Mouse (Mus musculus) thymus, postnatal 36 days (tissue): ENCODE data around the gene Pcbp4.

ENCODE experiments used
- DNase-seq, 2 experiments: peaks; one replicate each; pipeline ENCODE4 v3.0.0; 2022; ENCODE audit warnings: mixed read lengths in 2 of 2

The Pcbp4 gene

DNA sequence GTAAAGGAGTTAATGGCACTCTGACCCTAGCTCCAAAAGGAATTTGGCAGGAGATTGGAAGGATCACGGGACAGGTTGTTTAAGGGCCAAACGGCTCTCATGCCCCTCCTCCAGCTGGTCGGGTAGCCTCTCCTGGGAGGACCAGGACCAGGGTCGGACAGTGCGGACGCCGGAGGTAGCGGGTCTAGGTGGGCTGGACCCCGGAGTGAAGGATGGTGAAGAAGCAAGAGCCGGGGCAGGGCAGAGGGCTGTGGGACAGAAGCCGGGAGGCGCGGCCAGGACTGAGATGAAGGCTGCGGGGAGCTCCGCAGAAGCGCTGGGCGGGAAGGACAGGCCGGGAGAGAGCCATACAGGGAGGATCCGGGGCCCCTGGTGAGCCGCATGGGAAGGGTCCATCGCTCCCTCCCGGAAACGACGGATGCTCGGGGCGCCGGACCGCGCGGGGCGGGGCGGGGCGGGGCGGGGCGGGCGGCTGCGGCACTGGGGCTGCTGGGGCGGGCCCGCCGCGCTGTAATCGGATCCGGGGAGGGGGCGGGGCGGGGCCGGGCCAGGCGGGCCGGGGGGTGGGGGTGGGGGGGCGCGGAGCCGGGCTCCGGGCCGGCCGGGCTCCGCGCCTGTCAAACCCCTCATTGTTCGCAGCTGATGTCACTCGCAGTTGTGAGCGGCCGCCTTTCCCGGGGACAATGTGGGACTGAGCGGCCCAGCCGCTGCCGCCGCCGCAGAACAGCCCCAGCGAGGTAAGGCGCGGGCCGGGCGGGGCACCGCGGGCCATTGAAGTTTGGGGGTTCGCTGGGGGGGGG, at the start of gene Pcbp4:
Gene Pcbp4, plus strand, starts transcription at position 21 of the 800 bp plus-strand sequence.
- peak; percentile 38 to 46 for DNase-seq

DNA sequence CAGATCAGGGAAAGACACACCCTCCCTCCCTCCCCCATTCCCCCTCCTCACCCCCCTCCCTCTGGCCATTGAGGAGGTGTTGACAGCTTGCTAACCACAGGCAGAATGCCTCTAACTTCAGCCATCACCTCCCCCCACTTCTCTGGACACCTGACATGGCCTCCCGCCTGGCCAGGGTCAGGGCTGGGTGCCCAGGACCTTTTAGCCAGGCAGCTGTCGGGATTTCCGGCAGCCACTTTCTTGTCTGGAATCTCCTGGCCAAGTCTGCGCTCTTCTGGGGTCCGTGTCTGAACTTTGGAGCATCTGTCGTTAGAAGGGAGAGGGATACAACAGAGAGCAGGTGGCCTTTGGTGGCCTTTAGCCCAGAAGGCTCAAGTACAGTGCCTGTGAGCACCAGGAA, 47.8 kb upstream of the Pcbp4 start:
- no peak for DNase-seq

DNA sequence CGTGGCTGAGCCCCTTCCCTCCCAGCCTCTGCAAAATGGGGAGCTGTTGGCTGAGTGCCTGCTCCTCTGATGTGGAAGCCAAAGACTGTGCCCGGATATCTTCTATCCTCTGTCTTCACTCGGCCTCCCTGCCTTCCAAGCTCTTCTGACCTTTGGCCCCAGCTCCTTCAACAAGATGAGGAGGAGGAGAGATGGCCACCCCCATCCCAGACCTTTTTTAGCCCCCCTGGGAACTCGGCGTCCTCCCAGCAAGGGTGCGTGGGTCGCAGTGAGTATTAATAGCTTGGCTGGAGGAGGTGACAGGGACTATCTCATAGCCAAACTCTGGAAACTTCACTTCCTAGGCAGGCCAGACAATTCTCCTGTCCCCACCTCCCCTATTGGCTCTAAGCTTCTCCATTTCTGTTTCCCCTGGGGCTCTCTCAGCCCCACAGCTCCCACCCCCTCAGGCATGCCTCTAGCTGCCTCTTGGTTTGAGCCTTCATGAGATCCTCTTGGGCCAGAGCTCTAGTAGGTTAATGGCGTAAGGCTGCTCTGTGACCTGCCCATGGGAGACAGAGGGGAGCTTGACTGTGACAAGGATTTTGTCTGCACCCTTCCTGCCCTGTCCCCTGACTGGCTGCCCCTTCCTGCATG, 46.5 kb upstream of the Pcbp4 start:
- no peak for DNase-seq

DNA sequence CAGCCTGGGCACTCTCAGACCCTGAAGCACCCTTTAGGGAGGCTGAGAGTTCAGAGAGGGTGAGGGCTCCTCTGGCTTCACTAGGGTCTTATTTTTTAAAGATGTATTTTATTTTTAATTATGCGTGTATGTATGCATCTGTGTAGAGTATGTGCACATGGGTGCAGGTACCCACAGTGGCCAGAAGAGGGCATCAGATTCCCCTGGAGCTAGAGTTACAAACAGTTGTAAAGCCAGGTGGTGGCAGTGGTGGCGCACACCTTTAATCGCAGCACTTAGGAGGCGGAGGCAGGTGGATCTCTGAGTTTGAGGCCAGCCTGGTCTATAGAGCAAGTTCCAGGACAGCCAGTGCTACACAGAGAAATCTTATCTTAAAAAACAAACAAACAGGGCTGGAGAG, 44.0 kb upstream of the Pcbp4 start:
- no peak for DNase-seq

DNA sequence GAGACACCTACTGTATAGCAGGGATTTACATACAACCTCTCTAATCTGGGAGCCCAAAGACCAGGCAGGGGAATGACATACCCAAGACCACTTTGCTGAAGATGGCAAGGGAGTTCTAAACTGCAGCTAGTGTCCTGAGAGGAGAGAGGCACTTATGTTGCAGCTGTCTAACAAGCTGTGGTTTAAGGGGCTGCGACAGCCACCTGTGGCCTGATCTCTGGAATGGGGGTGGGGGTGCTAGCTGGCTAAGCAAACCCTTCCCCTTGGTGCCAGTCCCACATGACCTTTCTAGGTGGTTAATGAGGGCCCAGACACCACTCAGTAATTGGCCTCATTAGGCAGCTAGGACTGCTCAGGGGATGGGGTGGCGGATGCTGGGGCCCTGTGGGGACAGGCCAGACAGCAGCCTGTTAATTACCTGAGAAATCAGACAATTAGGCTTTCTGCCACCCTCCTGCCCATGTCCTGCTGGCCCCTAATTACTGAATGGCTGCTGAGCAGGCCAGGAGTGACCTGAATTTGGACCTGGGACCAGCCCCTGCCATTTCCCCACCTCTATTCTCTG, 42.9 kb upstream of the Pcbp4 start:
- DNase-seq: no peak

DNA sequence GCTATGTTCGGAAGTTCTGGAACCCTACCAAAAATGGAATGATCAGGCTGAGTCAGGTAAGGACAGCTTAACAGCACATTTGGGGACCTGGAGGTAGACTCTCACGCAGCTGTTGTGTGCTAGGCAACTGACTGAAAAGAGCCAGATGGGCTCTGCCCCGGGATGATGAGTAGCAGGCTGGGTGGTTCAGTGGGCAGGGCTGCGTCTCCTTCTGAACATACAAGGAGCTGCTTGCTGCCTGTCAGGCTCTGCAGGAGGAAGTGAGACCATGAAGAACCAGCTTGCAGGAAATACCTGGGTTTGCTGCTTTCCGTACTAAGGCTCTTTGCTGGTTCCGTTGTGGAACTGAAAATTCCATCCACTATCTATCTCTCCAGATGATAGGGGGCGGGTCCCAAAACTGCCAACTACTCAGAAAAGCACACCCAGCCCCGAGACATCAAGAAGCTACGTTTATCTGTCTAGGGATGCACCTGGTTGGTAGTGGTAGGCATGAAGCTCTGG, 41.9 kb upstream of the Pcbp4 start:
- no peak for DNase-seq

DNA sequence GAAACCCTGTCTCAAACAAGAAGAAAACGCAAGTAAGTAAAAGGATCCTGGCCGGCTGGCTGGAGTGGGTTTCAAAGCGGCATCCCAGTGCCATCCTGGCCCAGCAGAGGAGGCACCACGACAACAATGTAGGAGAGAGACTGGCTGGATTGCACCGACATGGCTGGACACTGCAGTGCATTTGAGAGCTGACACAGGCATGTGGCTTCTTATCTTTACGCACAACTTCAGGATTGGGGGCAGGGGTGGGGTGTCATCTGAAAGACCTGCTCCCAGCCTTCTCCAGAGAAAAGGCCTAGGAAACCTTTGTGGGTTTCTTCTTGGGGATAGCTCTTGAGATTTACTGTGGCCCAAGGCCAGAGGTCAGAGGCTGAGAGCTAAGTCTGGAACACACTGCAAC, 41.4 kb upstream of the Pcbp4 start:
- no peak for DNase-seq

DNA sequence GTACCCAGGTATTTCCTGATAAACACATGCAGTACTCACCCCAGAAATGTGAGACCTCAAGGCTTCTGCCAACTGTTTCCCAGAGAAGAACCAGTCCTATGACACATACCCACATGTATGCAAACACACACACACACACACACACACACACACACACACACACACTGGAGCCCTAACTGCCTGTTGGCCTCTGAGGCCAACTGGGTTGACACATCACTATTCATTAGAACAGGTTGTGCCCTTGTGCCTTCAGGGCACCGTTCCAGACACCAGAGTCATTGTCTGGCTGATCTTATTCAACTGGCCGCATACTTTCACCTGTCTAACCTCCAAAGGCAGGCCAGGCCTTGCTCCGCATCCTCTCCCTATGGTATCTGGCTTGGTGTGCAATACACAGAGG, 40.9 kb upstream of the Pcbp4 start:
- DNase-seq: no peak

DNA sequence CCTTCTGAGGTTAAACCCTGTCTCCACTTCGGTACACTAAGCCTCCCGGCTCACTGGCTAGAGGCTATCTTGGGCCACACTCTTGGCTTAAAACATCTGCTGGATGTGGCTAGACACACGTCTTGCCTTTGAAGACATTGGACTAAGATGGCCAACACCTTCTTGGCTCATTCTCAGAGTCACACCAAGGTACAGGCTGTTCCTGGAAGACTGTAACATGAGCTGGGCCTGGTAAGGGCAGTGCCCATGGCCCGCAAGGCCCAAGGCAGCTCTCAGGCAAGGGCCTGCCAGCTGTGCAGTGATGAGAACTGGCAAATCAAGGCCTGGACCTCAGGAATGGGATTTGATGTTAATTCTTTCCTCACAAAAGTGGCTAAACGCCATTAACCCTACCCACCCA, 39.5 kb upstream of the Pcbp4 start:
- DNase-seq: no peak

DNA sequence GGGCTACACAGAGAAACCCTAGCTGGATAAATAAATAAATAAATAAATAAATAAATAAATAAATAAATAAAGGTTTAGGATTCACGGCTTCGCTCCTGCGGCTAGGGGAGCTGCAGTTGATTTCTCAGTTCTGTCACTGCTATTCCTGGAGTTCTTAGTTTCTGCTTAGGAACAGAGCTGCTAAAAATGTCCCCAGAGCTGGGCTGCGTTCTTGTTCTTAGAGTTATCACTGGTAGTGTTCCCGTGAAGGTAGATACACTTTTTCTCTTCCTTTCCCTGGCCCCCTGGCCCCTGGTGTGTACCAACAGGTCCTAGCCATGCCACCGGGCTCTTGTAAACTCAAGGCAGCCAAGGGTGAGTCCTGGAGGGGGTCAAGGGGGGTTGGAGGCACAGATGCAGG, 36.3 kb upstream of the Pcbp4 start:
- no peak for DNase-seq

DNA sequence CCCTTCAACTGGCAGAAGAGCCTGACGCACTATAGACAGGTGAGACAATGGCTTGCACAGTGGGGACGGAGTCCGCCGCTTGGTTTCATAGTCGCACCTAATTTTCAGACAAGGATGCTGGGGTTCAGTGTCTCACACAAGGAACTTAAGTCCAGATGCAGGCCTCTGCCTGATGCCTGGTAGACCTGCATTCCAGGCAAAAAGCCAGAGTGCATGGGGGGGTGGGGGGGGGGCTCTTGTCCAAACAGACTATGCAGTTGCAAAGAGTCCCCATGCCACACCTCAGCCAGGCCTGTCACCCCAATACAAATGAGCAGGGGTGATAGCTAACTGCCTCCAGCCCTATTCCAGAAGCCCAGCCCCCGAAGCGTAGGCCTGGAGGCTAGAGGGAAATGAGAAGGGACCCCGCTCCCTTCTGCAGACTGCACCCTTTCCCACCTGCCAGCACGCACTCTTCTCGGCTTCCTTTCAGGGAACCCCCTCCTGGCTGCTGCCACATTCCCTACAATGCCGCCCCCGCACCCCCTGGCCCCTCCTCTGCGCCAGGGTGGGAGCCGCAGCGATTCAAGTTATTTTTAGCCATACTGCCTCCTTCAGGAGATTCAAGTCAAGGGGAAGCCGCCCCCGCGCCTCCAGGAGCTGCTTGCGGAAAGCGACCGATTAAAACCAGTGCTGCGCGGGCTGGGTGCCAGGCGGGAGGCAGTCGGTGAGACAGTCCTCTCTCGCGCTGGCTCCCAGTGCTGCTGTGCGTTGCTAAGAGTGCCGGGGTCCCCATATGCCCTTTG, 35.1 kb upstream of the Pcbp4 start:
- DNase-seq: peak; percentile 53 to 64

DNA sequence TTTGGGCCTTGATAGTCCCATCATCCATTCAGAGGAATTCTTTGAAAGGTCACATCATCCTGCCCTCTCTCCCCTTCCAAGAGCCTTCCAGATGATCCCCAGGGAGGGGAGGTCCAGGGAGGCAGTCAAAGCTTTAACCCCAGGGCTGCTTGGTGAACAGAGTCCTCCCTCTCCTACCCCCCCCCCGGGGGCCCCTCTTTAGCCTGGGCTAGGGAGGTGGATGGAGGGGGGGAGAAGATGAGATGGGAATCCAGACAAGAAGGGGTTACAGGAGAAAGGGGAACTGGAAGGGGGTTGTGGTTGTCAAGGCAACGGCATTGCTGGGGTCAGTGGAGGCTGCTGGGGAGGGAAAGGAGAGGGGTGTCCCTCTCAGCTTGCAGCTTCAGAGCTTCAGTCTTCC, 32.5 kb upstream of the Pcbp4 start:
- DNase-seq: no peak

DNA sequence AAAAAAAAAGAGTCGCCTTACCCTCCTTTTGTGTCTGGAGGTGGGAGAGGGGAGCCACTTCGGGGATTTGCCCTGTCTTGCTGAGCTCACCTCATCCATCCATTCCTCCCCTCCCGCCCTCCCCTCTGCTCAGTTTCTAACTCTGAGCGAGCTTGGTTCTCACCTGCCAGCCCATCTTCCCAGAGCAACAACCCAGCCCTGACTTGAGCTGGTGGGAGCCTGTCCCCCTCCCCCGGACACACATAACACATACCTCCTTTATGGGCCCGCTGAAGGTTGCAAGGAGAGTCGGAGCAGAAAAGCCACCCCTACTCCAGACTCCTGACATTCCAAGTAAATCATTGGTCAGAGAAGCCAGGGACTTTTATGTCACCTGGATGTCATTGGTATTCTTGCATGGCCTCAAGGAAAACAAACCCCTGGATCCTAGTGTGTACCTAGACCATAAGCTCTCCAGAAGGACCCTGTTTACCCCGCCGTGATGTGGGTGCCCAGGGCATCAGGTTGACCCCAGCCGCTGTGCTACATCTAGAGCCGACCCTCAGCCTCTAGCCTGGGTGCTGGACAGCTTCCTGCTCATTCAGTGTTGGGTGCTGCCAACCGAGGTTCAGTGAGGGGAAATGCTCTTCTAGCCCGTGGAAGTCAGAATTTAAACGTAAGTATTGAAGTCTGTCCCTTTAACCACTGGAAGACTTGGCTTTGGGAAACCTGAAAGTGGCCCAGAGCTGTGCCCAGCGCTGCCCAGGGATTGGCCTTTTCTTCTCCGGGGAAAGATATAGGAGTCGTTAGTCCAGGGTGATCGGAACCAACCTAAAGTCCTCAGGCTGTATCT, 31.8 kb upstream of the Pcbp4 start:
- DNase-seq: no peak

DNA sequence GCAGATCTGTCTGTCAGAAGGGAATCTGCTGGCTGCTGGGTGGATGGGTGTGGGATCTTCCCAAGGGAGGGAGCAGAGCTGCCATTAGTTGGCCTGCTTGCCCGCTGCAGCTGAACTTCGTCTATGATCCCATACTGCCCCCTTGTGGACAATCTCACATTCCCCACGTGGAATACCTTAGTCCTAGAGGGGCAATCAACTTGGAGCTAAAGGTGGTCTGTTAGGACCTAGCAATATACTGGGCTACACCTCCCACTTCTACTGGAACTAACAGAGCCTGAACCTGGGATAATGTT, 31.3 kb upstream of the Pcbp4 start:
- peak; percentile 70 to 76 for DNase-seq

DNA sequence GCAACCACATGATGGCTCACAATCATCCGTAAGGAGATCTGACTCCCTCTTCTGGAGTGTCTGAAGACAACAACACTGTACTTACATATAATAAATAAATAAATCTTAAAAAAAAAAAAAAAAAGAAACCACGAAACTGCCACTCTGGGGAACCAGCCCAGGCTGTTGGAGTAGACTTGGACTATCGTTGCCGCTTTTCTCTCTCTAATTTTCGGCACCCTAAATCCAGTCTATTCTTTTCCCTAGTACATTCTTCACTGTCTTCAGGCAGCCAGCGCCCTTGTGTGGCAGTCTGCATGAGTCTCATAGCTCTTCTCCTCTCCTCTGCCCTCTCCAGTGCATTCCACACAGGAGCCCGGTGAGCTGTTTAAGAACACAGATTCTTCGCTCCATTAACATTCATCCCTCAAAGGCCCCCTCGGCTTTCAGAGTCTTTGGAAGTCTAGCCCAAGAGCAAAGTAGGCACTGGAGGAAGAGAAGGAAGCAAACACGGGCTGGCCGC, 24.3 kb upstream of the Pcbp4 start:
- no peak for DNase-seq

DNA sequence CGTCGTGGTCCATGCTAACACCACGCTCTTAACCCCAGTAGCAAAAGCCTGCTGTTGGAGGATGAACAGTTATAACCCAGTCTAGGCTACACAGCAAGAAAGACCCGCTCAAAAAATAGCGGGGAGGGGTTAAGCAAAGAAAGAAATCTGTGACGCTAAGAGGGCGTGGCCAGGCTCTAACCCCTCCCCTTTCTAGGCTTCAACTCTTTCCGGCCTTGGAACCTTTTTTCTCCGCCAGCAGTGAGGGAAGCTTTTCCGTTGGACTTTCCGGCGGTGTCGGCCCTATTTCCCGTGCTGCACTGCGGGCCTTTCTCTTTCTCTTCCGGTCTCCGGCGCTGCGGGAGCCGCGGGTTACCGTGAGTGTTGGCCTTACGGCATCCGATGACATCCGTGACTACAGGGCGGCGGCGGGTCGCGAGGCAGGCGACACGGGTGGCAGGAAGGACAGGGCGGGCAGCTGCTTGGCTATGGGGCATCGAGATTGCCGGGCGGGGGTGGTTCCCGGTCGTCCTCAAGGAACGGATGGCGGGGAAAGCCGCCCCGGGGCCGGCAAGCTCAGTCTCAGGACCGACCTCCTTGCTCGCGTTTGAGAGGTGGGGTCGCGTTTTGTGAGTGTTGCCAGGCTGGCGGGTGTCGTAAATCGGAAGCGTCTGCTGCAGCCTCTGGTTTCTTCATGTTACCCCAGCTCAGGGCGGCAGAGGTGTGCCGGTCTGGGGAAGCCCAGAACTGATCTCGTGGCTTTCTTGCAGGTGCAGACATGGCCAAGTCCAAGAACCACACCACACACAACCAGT, 23.7 kb upstream of the Pcbp4 start, which contains the start of gene Rpl29:
Gene Rpl29, plus strand, starts transcription at position 234 of the 794 bp plus-strand sequence.
- peak; percentile 93 to 94 for DNase-seq

DNA sequence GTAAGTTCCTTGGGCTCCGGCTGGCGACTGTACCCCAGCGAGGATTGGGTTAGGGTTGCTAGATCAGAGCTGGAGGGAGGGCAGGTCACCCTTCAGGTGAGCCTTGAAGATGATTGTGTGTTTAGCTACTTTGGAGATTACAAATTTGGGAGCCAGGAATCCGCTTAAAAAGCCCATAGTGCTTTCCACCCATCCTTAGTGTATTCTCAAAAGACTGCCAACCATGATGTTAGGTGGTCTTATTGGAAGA, 23.2 kb upstream of the Pcbp4 start:
- DNase-seq: no peak

DNA sequence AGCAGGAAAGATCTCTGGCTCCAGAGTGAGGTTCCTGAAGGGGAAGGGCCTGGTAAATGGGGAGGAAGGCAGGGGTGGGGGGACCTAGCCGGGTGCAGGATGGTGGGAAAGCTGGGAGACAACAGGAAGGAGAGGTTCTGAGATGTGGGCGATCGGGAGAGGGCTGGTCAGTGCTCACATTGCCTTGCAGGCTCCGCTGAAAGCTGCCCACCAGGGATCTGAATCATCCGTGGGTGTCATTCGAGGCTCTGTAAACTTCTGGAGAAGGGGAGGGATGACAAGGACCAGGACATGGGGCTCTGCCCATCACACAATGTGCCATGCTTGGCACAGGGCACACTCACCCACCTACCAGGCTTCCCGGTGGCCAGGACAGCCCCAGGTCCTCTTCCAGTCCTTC, 19.7 kb upstream of the Pcbp4 start:
- no peak for DNase-seq

DNA sequence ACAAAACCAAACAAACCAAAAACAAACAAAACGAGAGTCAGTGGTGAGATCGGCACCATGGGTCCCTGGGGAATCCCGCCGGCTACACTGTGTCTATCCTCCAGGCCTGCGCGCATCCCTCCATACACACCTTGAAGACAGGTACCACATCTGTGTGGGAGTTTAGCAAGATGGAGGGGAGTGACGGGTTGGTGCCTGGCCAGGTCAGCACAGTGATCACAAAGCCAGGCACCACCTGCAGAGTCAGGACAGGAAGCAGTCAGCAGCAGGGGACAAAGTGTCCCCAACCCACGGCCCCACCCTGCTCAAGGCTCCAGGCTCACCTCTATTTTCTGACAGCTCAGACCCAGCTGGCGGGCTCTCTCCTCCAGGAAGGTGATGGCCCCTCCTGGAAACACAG, 16.5 kb upstream of the Pcbp4 start:
- no peak for DNase-seq

DNA sequence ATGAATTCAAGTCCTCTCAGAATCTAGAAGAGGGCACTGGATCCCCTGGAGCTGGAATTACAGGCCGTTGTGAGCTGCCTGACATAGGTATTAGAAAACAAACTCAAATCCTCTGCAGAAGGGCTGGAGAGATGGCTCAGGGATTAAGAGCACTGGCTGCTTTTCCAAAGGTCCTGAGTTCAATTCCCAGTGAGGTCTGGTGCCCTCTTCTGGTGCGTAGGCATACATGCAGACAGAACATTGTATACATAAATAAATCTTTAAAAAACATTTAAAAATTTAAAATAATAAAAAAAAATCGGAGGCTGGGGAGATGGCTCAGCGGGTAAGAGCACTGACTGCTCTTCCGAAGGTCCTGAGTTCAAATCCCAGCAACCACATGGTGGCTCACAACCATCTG, 10.4 kb upstream of the Pcbp4 start:
- DNase-seq: no peak

DNA sequence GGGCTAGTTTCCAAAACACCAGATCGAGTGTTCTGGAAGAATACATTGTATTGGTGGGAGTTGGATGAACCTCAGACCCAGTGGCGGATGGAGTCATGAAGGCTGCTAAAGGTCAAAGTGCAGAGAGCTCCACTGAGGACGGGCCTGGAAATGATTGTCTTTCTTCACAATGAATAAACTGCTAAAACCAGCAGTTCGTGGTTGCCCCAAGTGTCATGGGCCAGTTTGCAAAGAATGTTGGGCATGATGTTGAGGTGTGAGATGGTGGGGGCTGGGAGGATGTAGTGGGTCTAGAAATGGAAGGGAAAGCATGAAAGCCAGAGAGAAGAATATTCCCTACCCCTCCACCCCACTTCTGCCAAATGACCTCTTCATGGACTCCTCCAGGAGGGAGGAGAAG, 8.3 kb upstream of the Pcbp4 start:
- DNase-seq: no peak

DNA sequence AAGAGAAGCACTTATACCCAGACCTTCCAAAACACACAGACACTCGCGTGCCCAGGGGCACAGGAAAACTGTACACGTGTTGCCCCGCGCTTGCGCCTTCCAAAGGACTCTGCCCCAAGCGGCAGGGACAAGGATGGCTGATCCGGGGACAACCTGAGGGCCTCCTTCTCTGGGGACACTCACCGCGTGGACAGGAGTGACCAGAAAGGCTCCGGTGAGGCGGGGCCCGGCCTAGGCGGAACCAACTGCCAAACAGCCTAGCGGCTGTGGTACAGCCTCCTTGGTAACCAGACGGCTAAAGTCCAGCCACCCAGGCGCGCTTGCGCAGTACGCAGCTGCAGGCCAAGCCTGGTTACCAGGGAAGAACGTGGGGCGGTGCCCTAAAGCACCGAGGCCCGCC, 5.7 kb upstream of the Pcbp4 start, which contains the start of the genes Abhd14b and Abhd14a:
Gene Abhd14b, plus strand, starts transcription at position 112 of the 400 bp plus-strand sequence.
Gene Abhd14a, minus strand, starts transcription at position 331 of the 400 bp plus-strand sequence.
- DNase-seq: peak; percentile 77 to 79
